Mouse (Mus musculus): ENCODE results near the gene Duox1.

The Duox1 gene

GRCm38 (mm10) chr2:122315372-122315771 lies at the start of gene Duox1:
TSS of gene Duox1 (plus strand) at chr2:122315672.
- DNase-seq, result no peak

DNA sequence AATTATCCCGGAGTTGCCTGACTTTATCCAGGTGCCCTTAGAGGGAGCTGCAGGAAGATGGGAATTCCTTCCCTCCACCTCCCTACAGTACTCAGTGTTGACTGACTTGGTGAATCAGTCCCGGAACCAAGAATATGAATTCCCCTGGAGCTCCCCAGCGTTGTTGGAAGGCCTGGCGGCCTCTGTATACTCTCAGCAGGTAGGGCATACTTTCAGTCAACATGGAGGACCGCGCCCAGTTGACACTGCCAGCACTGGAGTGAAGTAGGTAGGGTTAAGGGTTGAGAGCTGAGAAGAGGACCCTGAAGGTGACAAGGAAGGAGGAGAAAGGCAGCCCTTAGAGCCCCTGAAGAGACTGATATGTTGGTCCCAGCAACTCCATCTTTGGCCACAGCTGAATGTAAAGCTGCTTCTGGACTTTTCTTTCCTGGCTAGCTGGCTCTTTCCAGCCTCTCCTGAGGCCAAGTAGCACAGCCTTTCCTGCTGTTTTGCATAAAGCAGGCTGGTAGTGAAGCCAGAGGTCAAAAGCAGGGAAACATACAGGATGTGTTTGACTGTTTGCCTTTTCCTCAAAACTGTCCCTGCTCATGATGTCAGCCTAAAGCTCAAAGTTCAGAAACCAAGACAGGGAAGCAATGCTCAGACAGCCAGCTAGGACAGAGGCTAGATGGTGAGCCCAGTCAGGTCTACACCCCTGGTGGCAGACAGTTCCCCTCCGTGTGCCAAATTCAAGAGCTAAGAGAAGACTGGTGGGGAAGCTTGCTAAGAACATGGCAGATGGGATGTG lies 48.9 kb upstream of the Duox1 start:
- DNase-seq, result no peak

DNA sequence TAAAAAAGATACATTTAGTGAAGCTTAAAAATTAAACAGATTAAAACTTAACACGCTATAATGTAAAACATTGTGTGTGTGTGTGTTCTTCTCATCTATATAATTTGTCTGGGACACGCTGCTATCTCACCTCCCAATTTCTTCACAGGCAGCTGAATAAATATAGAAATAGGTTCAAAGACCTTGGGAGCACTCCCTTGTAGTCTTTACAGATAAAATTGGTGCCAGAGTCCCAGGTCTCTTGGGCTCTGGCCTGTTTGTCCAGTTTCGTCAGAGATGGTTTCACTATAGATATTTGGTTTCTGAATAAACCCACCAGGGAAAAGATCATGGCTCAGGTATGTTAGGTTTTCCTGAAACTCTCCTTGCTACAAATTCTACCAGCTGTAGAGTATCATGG lies 36.7 kb upstream of the Duox1 start:
- no peak for DNase-seq

GRCm38 (mm10) chr2:122284091-122284490 lies 31.4 kb upstream of the Duox1 start:
- DNase-seq, result no peak

DNA sequence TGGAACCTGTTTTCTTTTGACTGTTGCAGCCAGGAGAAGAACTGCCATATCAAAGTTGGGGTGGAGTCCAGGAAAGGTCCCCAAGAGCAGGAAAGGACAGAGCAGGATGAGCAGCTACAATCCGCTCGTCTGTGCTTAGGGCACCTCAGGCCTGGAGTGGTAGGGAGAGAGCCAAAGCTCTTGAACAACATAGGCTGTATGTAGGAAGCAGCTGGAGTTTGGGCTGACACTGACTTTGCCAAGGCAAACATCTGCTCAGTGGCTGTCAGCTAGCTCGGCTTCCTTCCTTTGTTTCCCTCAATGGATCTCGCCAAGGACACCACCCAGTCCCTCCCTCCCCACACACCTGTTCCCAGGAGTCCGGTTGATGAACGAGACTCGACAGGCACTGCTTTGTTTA lies 29.3 kb upstream of the Duox1 start:
- no peak for DNase-seq

GRCm38 (mm10) chr2:122294916-122295315 lies 20.6 kb upstream of the Duox1 start:
- no peak for DNase-seq

GRCm38 (mm10) chr2:122297271-122298095 lies 18.0 kb upstream of the Duox1 start:
- no peak for DNase-seq

- DNase-seq, result no peak
Observed at GRCm38 (mm10) chr2:122298096-122298499, 17.4 kb upstream of the Duox1 start, which contains the start of gene Duox2. TSS of gene Duox2 (minus strand) at chr2:122298449.

- DNase-seq, result peak in 1 of 2 experiments; percentile 15
Observed at GRCm38 (mm10) chr2:122298596-122299490, 16.6 kb upstream of the Duox1 start, which contains the start of gene Duoxa2. TSS of gene Duoxa2 (plus strand) at chr2:122298900.

GRCm38 (mm10) chr2:122299911-122300655 lies 15.4 kb upstream of the Duox1 start:
- DNase-seq, result no peak

GRCm38 (mm10) chr2:122300656-122301020 lies 14.8 kb upstream of the Duox1 start:
- DNase-seq, result no peak

DNA sequence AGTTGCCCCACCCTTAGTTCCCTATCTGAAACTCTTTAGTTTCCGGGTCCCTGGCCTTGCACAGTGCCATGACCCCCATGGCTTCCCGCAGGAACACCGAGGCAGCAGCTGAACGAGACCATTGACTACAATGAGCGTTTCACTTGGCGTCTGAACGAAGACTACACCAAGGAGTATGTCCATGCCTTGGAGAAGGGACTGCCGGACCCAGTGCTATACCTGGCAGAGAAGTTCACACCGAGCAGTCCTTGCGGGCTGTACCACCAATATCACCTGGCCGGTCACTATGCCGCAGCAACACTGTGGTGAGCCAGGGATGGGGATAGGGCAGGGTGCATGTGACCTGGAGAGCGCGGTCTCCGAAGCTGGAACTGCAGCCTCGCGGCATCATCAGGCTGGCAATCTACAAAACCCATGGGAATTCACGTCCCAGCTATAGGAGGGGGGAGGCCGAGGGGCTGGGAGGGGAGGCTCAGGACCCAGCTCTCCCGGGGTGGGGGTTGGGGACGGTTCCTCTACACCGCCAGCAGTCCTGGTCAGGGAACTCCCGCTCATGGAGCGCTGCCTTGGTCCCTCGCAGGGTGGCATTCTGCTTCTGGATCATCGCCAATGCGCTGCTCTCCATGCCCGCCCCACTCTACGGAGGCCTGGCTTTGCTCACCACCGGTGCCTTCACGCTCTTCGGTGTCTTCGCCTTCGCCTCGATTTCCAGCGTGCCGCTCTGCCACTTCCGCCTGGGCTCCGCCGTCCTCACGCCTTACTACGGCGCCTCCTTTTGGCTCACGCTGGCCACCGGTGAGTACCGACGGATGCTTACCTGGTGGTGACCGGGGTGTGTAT lies 14.2 kb upstream of the Duox1 start:
- peak; percentile 57 to 68 for DNase-seq

DNA sequence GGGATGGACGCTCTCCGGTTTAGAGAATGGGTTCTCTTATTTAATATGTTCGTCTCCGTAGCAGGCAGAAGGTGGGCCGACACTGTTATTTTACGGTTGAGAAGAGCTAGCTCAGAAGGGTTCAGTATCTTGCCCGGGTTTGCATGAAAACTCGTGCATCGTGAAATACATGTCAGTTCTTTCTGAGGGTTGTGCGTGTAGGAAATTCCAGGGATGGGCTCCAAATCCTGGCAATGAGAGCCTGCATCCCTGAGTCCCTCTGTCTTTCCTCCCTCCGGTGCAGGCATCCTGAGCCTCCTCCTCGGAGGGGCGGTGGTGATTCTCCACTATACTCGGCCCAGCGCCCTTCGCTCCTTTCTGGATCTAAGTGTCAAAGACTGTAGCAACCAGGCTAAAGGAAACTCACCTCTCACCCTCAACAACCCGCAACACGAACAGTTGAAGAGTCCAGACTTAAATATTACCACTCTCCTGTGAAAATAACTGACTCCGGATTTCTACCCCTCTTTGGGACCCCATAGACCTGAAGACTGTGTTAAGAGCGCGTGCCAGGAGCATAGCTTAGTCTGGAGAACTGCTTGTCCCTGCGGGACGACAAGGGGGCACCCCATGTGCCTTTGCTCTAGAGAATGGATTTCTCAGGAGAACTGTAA lies 13.4 kb upstream of the Duox1 start:
- no peak for DNase-seq

DNA sequence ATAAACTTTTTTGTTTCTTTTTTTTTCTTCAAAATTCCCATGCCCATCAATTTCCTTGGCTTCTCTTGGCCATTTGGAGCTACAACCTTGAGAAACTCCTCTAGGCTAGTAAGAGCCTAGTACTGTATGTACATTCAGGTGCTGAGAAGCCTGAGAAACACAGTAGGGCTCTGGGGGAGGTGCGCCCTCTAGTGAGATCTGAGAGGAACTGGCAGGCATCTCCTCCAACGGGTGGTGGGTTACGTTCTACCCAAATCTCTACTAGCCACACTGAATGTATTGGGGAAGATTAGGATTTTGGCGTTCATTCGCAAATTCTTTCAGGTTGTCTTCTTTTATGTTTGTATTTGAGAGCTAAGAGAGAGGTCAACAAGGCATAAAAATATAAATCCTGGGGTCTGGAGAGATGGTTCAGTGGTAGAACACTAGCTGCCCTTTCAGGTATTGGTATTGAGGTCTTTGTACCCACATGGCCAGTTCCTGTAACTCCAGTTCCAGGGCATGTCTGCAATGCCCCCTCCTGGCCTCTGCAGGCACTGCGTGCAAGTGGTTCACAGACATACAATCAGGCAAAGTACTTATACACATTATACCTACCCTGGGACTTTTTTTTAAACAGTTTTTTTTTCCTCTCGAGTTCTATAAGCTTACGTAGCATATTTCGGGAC lies 12.8 kb upstream of the Duox1 start:
- peak; percentile 69 to 81 for DNase-seq

DNA sequence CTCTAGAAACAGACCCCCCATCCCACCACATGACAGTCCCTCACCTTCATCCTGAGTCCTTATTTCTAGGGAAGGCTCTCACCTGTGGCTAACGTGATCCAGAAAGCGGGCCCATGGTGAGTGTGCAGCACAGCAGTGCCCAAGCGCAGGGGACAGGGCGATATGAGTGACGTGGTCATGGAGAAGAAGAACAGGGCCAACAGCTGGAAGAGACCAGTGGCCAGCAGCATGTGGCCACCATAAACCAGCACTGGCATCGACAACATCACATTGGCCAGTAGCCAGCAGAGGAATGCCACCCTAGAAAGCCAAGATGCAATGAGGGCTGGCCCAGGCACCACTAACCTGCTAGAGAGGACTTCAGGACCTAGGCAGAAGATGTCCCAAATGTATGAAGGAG lies 10.9 kb upstream of the Duox1 start:
- no peak for DNase-seq

- DNase-seq, result no peak
Observed at GRCm38 (mm10) chr2:122305097-122305892, 10.2 kb upstream of the Duox1 start.

DNA sequence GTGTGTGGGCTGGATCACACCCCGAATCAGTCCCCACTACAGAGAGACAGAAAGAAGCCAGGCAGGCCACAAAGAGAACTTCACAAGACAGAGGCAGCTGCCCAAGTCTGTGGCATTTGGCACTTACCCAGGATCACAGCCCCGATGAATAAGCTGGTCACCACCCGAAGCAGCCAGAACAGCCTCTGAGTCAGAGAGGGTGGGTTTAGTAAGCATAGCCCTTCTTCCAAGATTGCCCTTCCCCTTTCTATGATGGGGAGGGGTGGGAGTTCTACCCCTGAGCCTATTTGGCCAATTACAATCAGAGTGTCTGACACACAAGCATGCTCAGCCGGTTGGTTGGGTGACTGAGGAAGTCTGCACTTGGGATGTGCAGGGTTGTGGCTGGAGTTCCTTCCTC lies 9.3 kb upstream of the Duox1 start:
- peak in 1 of 2 experiments; percentile 24 for DNase-seq

- DNase-seq, result no peak
Observed at GRCm38 (mm10) chr2:122309647-122310046, 5.8 kb upstream of the Duox1 start.

DNA sequence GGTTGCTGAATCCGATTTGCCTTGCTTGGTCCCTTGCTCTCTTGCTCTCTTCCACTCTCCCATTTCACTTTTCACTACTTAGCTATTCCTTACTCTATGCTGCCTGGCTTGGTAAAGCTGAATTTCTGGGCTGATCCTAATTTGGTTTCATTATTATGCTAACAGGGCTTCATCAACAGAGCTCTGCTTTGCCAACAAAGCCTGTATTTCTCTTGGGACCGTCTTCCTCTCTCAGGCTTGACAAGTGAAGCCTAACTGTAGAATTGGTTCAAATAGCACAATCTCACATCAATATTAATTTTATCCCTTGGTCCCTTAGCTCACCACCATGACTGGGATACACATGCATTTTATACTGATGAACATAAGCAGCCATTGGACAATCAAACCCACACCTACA lies 3.9 kb upstream of the Duox1 start:
- no peak for DNase-seq

All from cerebellum, postnatal 25 days (tissue).